Mouse (Mus musculus) NIH3T3 (cell line): ENCODE measurements around the gene Men1.
"Not testable (repeated sequence)": the region's sequence is repeated elsewhere in the genome, so short reads cannot be mapped to it uniquely, and the experiment has no call there.

Experiments used
- DNase-seq: peaks from one replicate; pipeline ENCODE4 v3.0.0-alpha.2; 2012; ENCODE audit warnings: low read depth

Gene Men1

GRCm38 (mm10) chr19:6334673-6335457 is at the start of gene Men1:
Men1 (plus strand) TSS chr19:6334979.
- DNase-seq, result peak; percentile 98

DNA sequence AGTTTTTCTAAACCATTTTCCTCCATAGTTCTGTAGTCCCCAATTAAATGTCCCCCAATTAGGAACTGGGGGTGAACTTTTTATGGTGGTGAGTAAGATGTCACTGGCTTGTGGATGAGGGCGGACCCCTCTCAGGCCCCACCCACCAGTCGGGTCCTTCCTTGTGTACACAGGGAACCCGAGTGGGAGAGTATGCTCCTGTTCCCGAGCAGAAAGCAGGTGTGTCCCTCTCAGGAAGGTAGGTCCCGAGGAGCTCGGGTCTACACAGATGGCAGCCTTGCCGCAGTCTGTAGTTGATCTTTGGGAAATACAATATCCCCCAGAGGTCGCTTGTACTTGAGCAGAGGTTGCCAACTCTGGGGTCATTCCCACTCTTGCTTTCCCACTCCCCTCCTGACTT is 49.6 kb upstream of the Men1 start:
- no peak for DNase-seq

DNA sequence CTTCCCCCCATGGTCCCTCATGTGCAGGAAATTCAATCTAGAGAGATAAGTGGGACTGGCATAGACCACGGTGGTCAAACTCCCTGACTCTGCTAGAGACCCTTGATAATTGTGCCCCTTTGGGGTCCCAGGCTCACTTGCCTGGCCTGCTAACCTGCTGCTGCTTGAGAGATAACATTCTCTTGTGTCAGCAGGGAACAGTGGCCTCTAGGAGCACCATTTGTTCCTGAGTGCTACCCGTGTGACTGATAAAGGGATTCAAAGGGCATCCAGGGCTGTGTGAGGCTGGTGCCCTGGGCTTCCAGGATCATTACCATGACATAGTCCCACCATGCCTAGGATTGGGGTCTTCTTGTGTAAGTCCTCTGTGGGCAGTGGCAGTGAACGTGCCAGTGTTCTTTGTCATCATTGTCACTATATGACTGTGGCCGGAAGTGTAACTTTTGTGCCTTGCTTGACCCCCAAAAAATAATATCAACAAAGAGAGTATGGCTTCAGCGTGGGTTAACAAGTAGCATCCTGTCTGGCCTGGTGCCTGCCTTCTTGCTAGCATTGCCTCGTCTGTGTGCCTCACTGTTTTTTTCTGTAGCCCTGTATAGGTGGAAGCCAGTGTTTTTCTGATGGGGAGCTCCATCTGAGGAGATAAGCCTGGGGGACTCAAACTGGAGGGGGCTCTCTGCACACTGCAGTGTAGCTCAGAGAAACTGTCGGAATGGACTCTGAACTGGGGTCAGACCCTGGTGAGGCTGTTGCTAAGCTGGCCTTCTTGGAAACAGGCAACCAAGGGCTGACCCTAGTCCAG is 48.9 kb upstream of the Men1 start:
- DNase-seq, result no peak

GRCm38 (mm10) chr19:6286434-6287401 is 48.1 kb upstream of the Men1 start:
- DNase-seq, result no peak

DNA sequence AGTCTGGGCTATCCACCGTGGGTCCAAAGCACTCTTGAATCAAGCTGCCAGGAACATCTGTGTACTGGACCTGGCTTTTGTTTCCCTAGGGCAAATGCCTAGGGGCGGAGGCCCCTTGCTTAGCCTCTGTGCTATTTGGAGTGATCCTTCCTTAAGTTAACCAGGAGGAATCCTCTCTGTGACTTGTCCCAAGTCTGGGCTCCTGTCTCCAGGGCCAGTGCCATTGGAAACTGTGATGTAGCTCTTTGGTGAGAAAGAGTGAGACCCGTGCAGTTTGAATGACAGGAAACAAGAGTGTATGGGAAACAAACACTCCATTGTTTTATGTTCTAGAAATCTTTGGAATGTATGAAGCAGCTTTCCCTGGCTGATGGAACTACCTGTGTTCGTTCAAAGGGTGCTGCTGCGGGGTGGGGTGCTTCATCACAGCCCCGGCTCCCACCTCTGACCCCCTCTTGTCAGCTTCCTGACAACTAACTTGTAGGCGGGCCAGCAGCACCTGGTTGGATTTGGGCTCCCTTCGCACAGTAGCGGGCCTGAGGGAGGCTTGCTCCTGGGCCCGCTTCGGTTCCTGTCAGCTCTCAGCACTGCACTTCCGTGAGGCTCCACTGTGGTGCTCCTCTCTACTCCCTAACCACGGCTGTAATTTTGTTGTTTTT is 46.4 kb upstream of the Men1 start:
- DNase-seq, result no peak

- no peak for DNase-seq
These were observed 45.0 kb upstream of the Men1 start for GRCm38 (mm10) chr19:6289696-6290238.

- not testable (repeated sequence) for DNase-seq
These were observed 44.1 kb upstream of the Men1 start for GRCm38 (mm10) chr19:6290720-6291116.

DNA sequence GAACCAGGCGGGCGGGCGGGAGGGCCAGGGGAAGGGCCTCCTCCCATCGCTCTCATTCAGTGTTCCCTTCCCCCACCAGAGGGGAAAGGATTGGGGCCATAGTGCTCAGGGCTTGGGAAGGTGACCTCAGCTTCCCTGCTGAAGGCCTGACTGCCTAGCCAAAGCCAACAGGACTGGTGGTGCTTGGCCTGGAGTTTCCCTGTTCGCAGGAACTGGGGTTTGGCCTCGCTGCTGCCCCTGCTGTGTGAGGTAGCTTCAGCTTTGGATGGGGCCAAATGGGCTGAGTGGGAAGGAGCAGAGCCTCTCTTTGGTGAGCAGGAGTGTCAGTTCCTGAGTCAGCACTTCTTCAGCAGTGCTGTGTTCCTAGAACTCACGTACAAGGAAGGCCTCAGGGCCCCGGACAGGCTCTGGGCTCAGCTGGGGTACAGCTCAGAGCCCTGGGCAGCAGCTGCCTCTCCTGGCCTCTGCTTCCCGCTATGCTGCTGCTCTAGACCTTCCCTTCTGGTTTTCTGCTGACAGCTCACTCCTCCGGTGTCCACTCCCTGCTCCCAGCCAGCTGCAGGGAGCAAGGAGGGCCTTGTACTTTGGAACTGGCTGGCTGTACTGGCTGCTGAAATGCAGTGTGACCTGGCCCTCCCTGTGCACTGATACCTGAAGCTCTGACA is 43.5 kb upstream of the Men1 start:
- DNase-seq, result no peak

DNA sequence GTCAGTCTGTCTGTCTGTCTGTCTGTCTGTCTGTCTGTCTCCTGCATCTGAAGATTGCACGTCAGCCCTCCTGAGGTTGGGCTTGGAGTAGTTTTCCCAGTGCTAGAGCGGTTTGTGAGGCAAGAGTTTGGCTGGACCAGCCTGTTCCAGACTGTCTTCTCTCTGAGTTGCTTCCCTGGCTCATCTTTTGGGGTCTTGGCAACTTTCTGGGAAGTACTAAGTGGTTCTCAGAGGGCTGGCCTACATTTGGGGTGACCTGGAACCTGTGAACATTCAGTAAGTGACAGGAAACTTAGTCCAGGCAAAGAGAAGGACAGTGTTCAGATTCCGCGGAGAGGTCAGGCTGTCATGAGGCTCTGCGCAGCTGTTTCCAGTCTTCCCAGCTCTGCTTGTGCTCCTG is 42.5 kb upstream of the Men1 start:
- no peak for DNase-seq

DNA sequence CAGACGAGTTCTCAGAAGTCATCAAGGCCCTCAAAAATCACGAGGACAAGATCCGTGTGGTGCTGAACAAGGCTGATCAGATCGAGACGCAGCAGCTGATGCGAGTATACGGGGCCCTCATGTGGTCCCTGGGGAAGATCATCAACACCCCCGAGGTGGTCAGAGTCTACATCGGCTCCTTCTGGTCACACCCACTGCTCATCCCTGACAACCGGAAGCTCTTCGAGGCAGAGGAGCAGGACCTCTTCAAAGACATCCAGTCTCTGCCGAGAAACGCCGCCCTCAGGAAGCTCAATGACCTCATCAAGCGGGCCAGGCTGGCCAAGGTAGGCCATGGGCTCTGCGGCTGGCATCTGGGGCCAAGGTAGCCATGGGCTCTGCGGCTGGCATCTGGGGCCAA is 40.5 kb upstream of the Men1 start:
- no peak for DNase-seq

DNA sequence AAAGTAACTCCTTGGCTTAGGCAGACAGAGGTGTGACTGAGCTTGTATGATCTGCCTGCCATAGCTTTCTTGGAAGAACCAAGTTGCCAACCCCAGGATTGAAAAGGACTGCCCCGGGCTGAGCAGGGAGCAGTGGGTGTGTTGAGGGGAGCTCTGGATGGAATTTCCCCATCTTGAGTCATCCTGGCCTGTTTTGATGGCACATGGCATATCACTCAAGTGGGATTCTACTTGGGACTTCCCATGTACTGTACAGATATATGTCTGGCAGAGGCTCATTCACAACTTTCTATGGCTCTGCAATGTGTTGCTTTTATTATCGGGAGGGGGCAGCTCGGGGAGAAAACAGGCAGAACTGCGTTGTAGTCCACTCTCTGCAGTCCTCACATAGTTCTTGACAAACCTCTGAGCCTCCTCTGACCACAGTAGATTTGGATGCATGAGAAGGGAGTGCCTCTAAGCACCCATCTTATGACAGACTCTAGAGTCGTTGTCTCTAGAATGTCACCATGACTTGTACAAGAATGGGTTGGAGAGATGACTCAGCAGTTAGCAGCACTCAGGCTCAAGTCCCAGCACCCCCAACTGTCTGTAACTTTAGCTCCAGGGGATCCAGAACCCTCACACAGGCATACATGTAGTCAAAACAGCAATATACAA is 38.1 kb upstream of the Men1 start:
- peak; percentile 71 for DNase-seq

GRCm38 (mm10) chr19:6297641-6298040 is 37.1 kb upstream of the Men1 start:
- DNase-seq, result peak; percentile 88

- no peak for DNase-seq
These were observed 35.8 kb upstream of the Men1 start for GRCm38 (mm10) chr19:6299003-6299402.

GRCm38 (mm10) chr19:6299450-6300267 is 35.1 kb upstream of the Men1 start:
- DNase-seq, result no peak

GRCm38 (mm10) chr19:6300402-6300841 is 34.4 kb upstream of the Men1 start:
- no peak for DNase-seq

GRCm38 (mm10) chr19:6302114-6302513 is 32.7 kb upstream of the Men1 start:
- DNase-seq, result no peak

DNA sequence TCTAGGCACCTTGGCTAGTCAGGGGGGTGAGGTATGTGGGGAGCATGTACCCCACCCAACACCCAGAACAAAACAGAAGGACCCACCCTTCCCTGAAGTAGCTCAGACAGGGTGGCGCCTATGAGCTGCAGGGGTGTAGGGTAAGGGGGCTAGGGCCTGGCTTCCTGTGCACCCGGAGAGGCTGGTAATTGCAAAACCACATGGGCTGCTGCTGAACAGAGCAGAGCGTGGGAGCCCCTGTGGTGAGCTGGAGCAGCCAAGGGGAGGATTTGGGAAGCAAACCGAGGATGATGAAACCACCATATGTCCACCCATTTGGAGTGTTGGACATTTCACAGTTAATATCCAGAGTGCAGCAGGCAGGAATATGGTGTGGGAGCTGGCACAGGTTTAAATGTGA is 32.3 kb upstream of the Men1 start:
- peak; percentile 35 for DNase-seq

- no peak for DNase-seq
These were observed 30.9 kb upstream of the Men1 start for GRCm38 (mm10) chr19:6303831-6304230.

GRCm38 (mm10) chr19:6304787-6305516 is 29.8 kb upstream of the Men1 start:
- peak; percentile 97 for DNase-seq
